Mouse (Mus musculus): ENCODE data around the gene D10Jhu81e. TPM values are rescaled to one million over a fixed set of nuclear protein-coding genes. Genes with fewer than 3 reads are reported as not detected.

The D10Jhu81e gene
- polyA plus RNA-seq, 1 experiment from 2014 or later: 19.3 TPM

DNA sequence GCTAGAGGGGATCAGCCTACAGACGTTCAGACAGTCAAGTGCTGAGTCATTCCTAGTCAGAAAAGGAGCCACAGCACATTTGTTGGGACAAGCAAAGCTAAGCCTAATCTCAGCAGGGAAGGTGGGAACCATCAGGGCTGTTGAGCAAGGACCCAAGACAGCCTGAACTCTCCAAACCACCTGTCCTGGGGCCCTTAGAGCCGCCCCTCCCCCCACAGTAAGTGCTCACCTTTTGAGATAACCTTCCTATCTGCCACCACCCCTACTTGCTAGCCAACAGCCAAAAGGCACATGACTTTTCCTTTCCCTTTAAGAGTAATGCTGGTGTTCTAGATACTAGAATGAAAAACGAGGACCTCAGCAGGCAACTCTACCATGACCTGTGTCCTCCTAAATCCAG is 14.0 kb upstream of the D10Jhu81e start:
- H3K4me2 ChIP-seq: peak overlapping the region; percentile 93
- 0 out of 2 replicates have a peak overlapping the region, but pooled peaks have one; percentile 7 for H3K27ac ChIP-seq (replicated peaks)
- H3K9ac ChIP-seq: no peak overlapping the region
- peaks cover 66% of the 10 kb centered on the region for H3K36me3 ChIP-seq (replicated peaks)
- peaks cover 37% of the 10 kb centered on the region for H3K4me1 ChIP-seq (replicated peaks)
- H3K4me3 ChIP-seq (replicated peaks): peak overlapping the region; percentile 75; the same call in 1 of the 2 replicates
- no peaks in the 10 kb centered on the region for H3K27me3 ChIP-seq
- no peak for ATAC-seq (ENCODE audit: insufficient read depth)
- no peaks in the 10 kb centered on the region for H3K9me3 ChIP-seq (replicated peaks)
- 37% methylated on average over 3 of the region's 3 CpGs for WGBS (ENCODE audit: insufficient replicate concordance)

GRCm38 (mm10) chr10:78182321-78182720 is 12.7 kb upstream of the D10Jhu81e start:
- Histone ChIP-seq H3K4me2 (no peak overlapping the region), H3K9ac (no peak overlapping the region), H3K4me1 (replicated peaks) (peaks cover 37% of the 10 kb centered on the region), H3K27ac (replicated peaks) (no peak overlapping the region), H3K9me3 (replicated peaks) (no peaks in the 10 kb centered on the region), H3K36me3 (replicated peaks) (peaks cover 66% of the 10 kb centered on the region), H3K27me3 (no peaks in the 10 kb centered on the region), H3K4me3 (replicated peaks) (no peak overlapping the region)
- 86% methylated on average over 17 of the region's 17 CpGs for WGBS (ENCODE audit: insufficient replicate concordance)
- ATAC-seq (ENCODE audit: insufficient read depth): no peak

DNA sequence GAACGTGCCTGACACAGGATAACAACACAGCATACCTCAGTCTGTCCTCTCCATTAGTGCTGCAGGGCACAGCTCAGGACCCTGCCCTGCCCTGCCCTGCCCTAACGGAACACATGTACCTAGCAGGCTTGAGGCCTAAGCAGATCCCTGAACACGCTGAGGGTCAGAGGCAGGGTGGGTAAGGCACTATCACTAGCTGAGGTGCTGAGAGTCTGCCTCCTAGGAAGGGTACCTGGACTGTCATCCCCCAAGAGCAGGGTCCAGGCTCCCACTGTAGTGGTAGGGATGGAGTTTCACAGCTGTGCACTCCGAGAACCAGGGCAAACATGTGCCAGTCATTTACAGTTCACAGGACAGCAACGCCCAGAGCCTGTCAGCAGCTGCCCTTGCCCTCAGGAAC is 4.9 kb upstream of the D10Jhu81e start:
- Histone ChIP-seq H3K27me3 (no peaks in the 10 kb centered on the region), H3K9ac (no peak overlapping the region), H3K27ac (replicated peaks) (no peak overlapping the region), H3K9me3 (replicated peaks) (no peaks in the 10 kb centered on the region), H3K36me3 (replicated peaks) (peaks cover 88% of the 10 kb centered on the region), H3K4me1 (replicated peaks) (peaks cover 14% of the 10 kb centered on the region), H3K4me2 (no peak overlapping the region), H3K4me3 (replicated peaks) (no peak overlapping the region)
- 84% methylated on average over 5 of the region's 5 CpGs for WGBS (ENCODE audit: insufficient replicate concordance)
- ATAC-seq (ENCODE audit: insufficient read depth): no peak

GRCm38 (mm10) chr10:78171581-78171980 is 2.0 kb upstream of the D10Jhu81e start:
- no peaks in the 10 kb centered on the region for H3K27me3 ChIP-seq
- no peak for ATAC-seq (ENCODE audit: insufficient read depth)
- no peak overlapping the region for H3K4me3 ChIP-seq (replicated peaks)
- H3K27ac ChIP-seq (replicated peaks): no peak overlapping the region
- H3K36me3 ChIP-seq (replicated peaks): peaks cover 73% of the 10 kb centered on the region
- 73% methylated on average over 9 of the region's 9 CpGs for WGBS (ENCODE audit: insufficient replicate concordance)
- H3K4me2 ChIP-seq: no peak overlapping the region
- peaks cover 28% of the 10 kb centered on the region for H3K4me1 ChIP-seq (replicated peaks)
- no peaks in the 10 kb centered on the region for H3K9me3 ChIP-seq (replicated peaks)
- H3K9ac ChIP-seq: no peak overlapping the region

DNA sequence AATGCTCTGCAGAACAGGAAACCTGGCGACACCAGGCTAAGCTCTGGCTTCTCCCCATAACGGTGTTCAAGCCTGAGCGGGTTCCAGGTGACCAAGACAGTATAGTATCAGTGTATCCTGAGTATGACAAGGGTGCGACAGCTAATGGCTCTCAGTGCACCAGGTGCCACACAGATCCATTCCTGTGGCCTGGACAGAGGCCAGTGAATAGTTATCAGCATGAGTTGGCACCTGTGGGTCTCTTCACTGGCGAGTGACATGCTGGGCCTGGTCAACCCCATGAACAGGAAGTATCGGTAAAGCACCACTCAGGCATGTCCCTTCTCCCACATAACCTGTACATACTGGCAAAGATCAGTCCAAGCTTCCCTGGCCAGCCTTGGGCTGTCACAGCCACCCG is 1.5 kb upstream of the D10Jhu81e start:
- Histone ChIP-seq H3K27ac (replicated peaks) (peak overlapping the region; percentile 24; the same call in 1 of the 2 replicates), H3K9ac (no peak overlapping the region), H3K4me3 (replicated peaks) (no peak overlapping the region), H3K4me1 (replicated peaks) (peaks cover 28% of the 10 kb centered on the region), H3K27me3 (no peaks in the 10 kb centered on the region), H3K36me3 (replicated peaks) (peaks cover 72% of the 10 kb centered on the region), H3K9me3 (replicated peaks) (no peaks in the 10 kb centered on the region), H3K4me2 (no peak overlapping the region)
- no peak for ATAC-seq (ENCODE audit: insufficient read depth)
- 77% methylated on average over 7 of the region's 7 CpGs for WGBS (ENCODE audit: insufficient replicate concordance)

GRCm38 (mm10) chr10:78170445-78170844 is 863 bp upstream of the D10Jhu81e start:
- H3K4me1 ChIP-seq (replicated peaks): peaks cover 28% of the 10 kb centered on the region
- peak overlapping the region; percentile 92 for H3K4me2 ChIP-seq
- WGBS (ENCODE audit: insufficient replicate concordance): 57% methylated on average over 2 of the region's 2 CpGs
- peak overlapping the region; percentile 67; the same call in 1 of the 2 replicates for H3K4me3 ChIP-seq (replicated peaks)
- H3K36me3 ChIP-seq (replicated peaks): peaks cover 72% of the 10 kb centered on the region
- no peaks in the 10 kb centered on the region for H3K9me3 ChIP-seq (replicated peaks)
- H3K27me3 ChIP-seq: no peaks in the 10 kb centered on the region
- H3K9ac ChIP-seq: peak overlapping the region; percentile 44; the same call in 1 of the 2 replicates
- H3K27ac ChIP-seq (replicated peaks): peak overlapping the region; percentile 68
- ATAC-seq (ENCODE audit: insufficient read depth): no peak

DNA sequence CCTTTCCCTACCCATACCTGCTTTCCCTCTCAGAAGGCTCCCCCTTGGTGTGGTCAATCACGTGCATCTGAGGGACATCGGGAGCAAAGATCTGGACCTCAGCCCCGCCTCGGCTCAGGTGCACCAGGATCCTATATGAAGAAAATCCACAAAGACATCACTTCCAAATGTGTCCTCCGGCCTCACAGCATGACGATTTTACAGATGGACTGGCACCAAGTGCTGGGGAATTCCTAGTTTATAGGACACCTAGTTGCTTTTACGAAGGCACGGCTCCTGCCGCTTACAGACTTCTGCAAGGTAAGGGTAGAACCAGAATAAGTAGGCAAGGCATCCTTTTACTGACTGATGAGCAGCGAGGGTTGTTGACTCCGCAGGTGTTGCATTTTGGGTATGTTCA is 790 bp downstream of the D10Jhu81e start:
- peaks cover 28% of the 10 kb centered on the region for H3K4me1 ChIP-seq (replicated peaks)
- WGBS (ENCODE audit: insufficient replicate concordance): 83% methylated on average over 11 of the region's 11 CpGs
- no peaks in the 10 kb centered on the region for H3K27me3 ChIP-seq
- H3K9ac ChIP-seq: peak overlapping the region; percentile 74
- ATAC-seq (ENCODE audit: insufficient read depth): no peak
- no peaks in the 10 kb centered on the region for H3K9me3 ChIP-seq (replicated peaks)
- peak overlapping the region; percentile 92 for H3K4me2 ChIP-seq
- H3K36me3 ChIP-seq (replicated peaks): peaks cover 68% of the 10 kb centered on the region
- H3K27ac ChIP-seq (replicated peaks): peak overlapping the region; percentile 70
- peak overlapping the region; percentile 67 for H3K4me3 ChIP-seq (replicated peaks)

DNA sequence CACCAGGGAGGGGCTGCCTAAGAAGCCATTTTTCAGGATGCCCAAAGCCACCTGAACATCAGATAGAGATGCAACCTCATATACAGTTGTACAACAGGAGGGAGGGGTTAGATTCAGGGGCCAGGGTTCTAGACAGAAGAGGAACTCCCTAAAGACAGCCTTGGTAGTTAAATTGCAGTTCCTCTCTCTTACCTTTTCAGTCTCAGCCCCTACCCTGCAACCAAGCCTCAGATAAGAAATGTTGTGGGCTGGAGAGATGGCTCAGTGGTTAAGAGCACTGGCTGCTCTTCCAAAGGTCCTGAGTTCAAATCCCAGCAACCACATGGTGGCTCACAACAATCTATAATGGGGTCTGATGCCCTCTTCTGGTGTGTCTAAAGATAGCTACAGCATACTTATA is 1.8 kb downstream of the D10Jhu81e start:
- no peak overlapping the region for H3K9ac ChIP-seq
- no peaks in the 10 kb centered on the region for H3K27me3 ChIP-seq
- H3K4me1 ChIP-seq (replicated peaks): peaks cover 28% of the 10 kb centered on the region
- peaks cover 68% of the 10 kb centered on the region for H3K36me3 ChIP-seq (replicated peaks)
- no peak overlapping the region for H3K4me2 ChIP-seq
- no peaks in the 10 kb centered on the region for H3K9me3 ChIP-seq (replicated peaks)
- H3K4me3 ChIP-seq (replicated peaks): no peak overlapping the region
- H3K27ac ChIP-seq (replicated peaks): no peak overlapping the region
- ATAC-seq (ENCODE audit: insufficient read depth): no peak

GRCm38 (mm10) chr10:78167333-78167732 is 2.2 kb downstream of the D10Jhu81e start:
- H3K36me3 ChIP-seq (replicated peaks): peaks cover 68% of the 10 kb centered on the region
- no peak overlapping the region for H3K9ac ChIP-seq
- no peaks in the 10 kb centered on the region for H3K27me3 ChIP-seq
- no peak overlapping the region for H3K27ac ChIP-seq (replicated peaks)
- no peak for ATAC-seq (ENCODE audit: insufficient read depth)
- H3K4me3 ChIP-seq (replicated peaks): no peak overlapping the region
- no peak overlapping the region for H3K4me2 ChIP-seq
- 83% methylated on average over 7 of the region's 7 CpGs for WGBS (ENCODE audit: insufficient replicate concordance)
- H3K4me1 ChIP-seq (replicated peaks): peaks cover 28% of the 10 kb centered on the region
- no peaks in the 10 kb centered on the region for H3K9me3 ChIP-seq (replicated peaks)

GRCm38 (mm10) chr10:78165256-78166005 is 4.2 kb downstream of the D10Jhu81e start:
- 84% methylated on average over 21 of the region's 21 CpGs for WGBS (ENCODE audit: insufficient replicate concordance)
- no peak overlapping the region for H3K9ac ChIP-seq
- H3K36me3 ChIP-seq (replicated peaks): peaks cover 53% of the 10 kb centered on the region
- no peaks in the 10 kb centered on the region for H3K9me3 ChIP-seq (replicated peaks)
- H3K27ac ChIP-seq (replicated peaks): no peak overlapping the region
- no peak for ATAC-seq (ENCODE audit: insufficient read depth)
- peaks cover 27% of the 10 kb centered on the region for H3K4me1 ChIP-seq (replicated peaks)
- H3K4me2 ChIP-seq: no peak overlapping the region
- H3K4me3 ChIP-seq (replicated peaks): no peak overlapping the region
- H3K27me3 ChIP-seq: no peaks in the 10 kb centered on the region

DNA sequence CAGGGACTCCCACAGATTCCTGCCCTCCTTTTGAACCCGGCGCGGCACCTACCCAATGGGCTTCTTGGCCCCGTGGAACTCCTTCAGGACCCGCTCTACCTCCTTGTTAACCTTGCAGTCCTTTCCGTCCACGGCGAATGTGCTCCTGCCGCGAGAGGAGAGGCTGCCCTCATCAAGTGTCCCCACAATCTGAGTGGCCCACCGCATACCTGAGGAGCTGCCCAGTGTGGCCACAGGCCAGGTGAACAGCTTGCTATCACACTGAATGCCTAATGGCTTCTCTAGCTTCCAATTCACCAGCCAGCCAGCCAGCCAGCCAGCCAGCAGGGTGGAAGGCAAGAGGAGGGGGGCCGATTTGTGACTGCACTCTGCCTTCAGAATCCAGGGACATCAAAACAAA is 4.8 kb downstream of the D10Jhu81e start:
- Histone ChIP-seq H3K27me3 (no peaks in the 10 kb centered on the region), H3K9ac (no peak overlapping the region), H3K27ac (replicated peaks) (no peak overlapping the region), H3K4me3 (replicated peaks) (no peak overlapping the region), H3K4me1 (replicated peaks) (peaks cover 26% of the 10 kb centered on the region), H3K4me2 (no peak overlapping the region), H3K9me3 (replicated peaks) (no peaks in the 10 kb centered on the region), H3K36me3 (replicated peaks) (peaks cover 53% of the 10 kb centered on the region)
- ATAC-seq (ENCODE audit: insufficient read depth): no peak
- 86% methylated on average over 12 of the region's 12 CpGs for WGBS (ENCODE audit: insufficient replicate concordance)

GRCm38 (mm10) chr10:78163923-78164322 is 5.7 kb downstream of the D10Jhu81e start:
- Histone ChIP-seq H3K4me3 (replicated peaks) (no peak overlapping the region), H3K27me3 (no peaks in the 10 kb centered on the region), H3K27ac (replicated peaks) (no peak overlapping the region), H3K4me2 (no peak overlapping the region), H3K4me1 (replicated peaks) (peaks cover 28% of the 10 kb centered on the region), H3K9ac (no peak overlapping the region), H3K36me3 (replicated peaks) (peaks cover 53% of the 10 kb centered on the region), H3K9me3 (replicated peaks) (no peaks in the 10 kb centered on the region)
- WGBS (ENCODE audit: insufficient replicate concordance): 22% methylated on average over 4 of the region's 4 CpGs
- ATAC-seq (ENCODE audit: insufficient read depth): no peak

Data from liver, embryonic 15.5 days (tissue).